Mouse (Mus musculus) layer of hippocampus, postnatal 14 days (tissue): ENCODE measurements around the gene Nfe2l2. TPM values are rescaled to one million over a fixed set of nuclear protein-coding genes. Genes with fewer than 3 reads are reported as not detected.

ENCODE experiments used
- DNase-seq, 2 experiments: peaks; one replicate each; pipeline ENCODE4 v3.0.0; 2021 to 2022; ENCODE audit warnings: low spot score in 2 of 2, mixed read lengths in 1 of 2
- long read RNA-seq, 2 experiments: library from polyadenylated mRNA; stranded (forward); transcript quantifications; one replicate each; pipeline ENCODE4 v2.0.0; 2021
- total RNA-seq, 2 experiments: library from RNA; stranded (reverse); gene quantifications; 2 replicates each; pipeline ENCODE4 v1.2.3; 2021

The Nfe2l2 gene
- 10 to 100 TPM; 12.0 to 14.0 TPM for total RNA-seq
- long read RNA-seq, experiment 1, transcript Nfe2l2-201 (5 exons, 2,475 nt), result major isoform, 15 of 18 reads
- long read RNA-seq, experiment 1, partial matches to known transcripts, result 1 of 18 reads
- long read RNA-seq, experiment 1, other reads (novel, unspliced or antisense), result 2 of 18 reads
- long read RNA-seq, experiment 2, transcript Nfe2l2-201 (5 exons, 2,475 nt), result major isoform, 17 of 22 reads
- long read RNA-seq, experiment 2, partial matches to known transcripts, result 0 of 22 reads
- long read RNA-seq, experiment 2, other reads (novel, unspliced or antisense), result 4 of 22 reads

GRCm38 (mm10) chr2:75704234-75705161, at the start of gene Nfe2l2:
Gene Nfe2l2, minus strand, starts transcription at chr2:75704641.
- peak; percentile 65 to 87 for DNase-seq

GRCm38 (mm10) chr2:75752306-75753175, 48.1 kb upstream of the Nfe2l2 start:
- DNase-seq, result no peak

- DNase-seq, result no peak
These were observed 47.5 kb upstream of the Nfe2l2 start for GRCm38 (mm10) chr2:75751896-75752295.

- DNase-seq, result no peak
These were observed 46.4 kb upstream of the Nfe2l2 start for GRCm38 (mm10) chr2:75750869-75751268.

- no peak for DNase-seq
These were observed 45.7 kb upstream of the Nfe2l2 start for GRCm38 (mm10) chr2:75750043-75750718.

GRCm38 (mm10) chr2:75748841-75749240, 44.4 kb upstream of the Nfe2l2 start:
- no peak for DNase-seq

GRCm38 (mm10) chr2:75737006-75737503, 32.6 kb upstream of the Nfe2l2 start:
- no peak for DNase-seq

- DNase-seq, result no peak
These were observed 29.9 kb upstream of the Nfe2l2 start for GRCm38 (mm10) chr2:75734196-75734865.

GRCm38 (mm10) chr2:75733177-75733576, 28.7 kb upstream of the Nfe2l2 start:
- no peak for DNase-seq

- no peak for DNase-seq
These were observed 27.5 kb upstream of the Nfe2l2 start for GRCm38 (mm10) chr2:75731929-75732328.

GRCm38 (mm10) chr2:75731233-75731651, 26.8 kb upstream of the Nfe2l2 start:
- DNase-seq, result no peak

- peak; percentile 18 to 55 for DNase-seq
These were observed 25.6 kb upstream of the Nfe2l2 start for GRCm38 (mm10) chr2:75730052-75730451.

- no peak for DNase-seq
These were observed 20.5 kb upstream of the Nfe2l2 start for GRCm38 (mm10) chr2:75724863-75725445.

- DNase-seq, result no peak
These were observed 19.0 kb upstream of the Nfe2l2 start for GRCm38 (mm10) chr2:75723481-75723880.

- DNase-seq, result no peak
These were observed 18.5 kb upstream of the Nfe2l2 start for GRCm38 (mm10) chr2:75722893-75723292.

GRCm38 (mm10) chr2:75720236-75721027, 16.0 kb upstream of the Nfe2l2 start:
- no peak for DNase-seq

- DNase-seq, result no peak
These were observed 15.0 kb upstream of the Nfe2l2 start for GRCm38 (mm10) chr2:75719331-75719869.
